Mouse (Mus musculus) common myeloid progenitor, adult 5-6 weeks (primary cell): ENCODE measurements around the gene Pik3ip1. TPM values are rescaled to one million over a fixed set of nuclear protein-coding genes. Genes with fewer than 3 reads are reported as not detected.

ENCODE experiments used
- ATAC-seq: replicated peaks from 2 replicates; pipeline ENCODE4 v1.8.0; 2016; ENCODE audit warnings: low read depth, mild to moderate bottlenecking, moderate TSS enrichment, inconsistent platforms; ENCODE audit not compliant: poor library complexity, severe bottlenecking
- total RNA-seq: library from RNA; stranded (forward); fragments of 200-1000, 187-1606 nt; gene quantifications from 2 replicates; pipeline ENCODE4 v1.2.3, GENCODE M21; 2017

Gene Pik3ip1
- total RNA-seq, 1 experiment from 2014 or later: 33.6 TPM

DNA sequence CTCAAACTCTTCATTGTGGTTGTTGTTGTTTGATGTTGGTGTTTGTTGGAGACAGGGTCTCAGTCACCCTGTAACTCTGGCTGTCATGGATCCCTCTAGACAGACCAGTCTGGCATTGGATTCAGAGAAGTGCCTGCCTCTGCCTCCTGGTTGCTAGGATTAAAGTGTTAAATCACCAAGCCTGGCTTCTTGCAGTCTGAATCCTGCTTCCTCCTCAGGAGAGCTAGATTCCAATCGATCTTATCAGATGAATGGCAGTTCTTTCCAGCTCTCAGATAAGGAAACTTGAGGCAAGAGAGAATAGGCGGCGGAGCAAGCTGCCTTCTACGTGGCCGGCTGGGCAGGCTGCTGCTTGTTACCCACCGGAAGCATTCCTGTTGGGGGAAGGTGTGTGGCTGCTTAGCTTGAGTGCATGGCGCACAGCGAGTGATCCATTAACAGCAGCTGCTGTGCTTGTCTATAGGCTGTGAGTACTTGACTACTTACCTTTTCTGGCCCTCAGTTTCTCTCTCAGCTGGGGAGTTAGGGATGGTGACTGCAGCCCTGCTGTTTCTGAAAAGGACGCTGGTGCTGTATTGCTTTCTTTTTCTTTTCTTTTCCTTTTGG lies 4.6 kb downstream of the Pik3ip1 start:
- ATAC-seq: no peak

- ATAC-seq: peak; percentile 81
These were observed 5.5 kb downstream of the Pik3ip1 start for GRCm38 (mm10) chr11:3335651-3336216.

DNA sequence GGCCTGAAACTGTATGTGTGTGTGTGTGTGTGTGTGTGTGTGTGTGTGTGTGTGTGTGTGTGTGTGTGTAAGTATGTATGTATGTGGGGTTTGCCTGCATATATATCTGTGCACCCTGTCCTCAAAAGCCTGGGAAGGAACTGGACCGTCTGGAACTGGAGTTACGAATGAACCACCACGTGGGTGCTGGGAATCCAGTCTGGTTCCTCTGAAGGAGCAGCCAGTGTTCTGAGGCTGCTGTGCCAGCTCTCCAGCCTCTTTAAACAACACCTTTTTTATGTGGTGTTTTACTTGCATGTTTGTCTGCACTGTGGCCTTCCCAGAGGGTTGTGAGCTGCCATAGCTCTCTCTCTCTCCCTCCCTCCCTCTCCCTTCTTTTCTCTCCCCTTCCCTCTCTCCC lies 6.4 kb downstream of the Pik3ip1 start:
- ATAC-seq: no peak

DNA sequence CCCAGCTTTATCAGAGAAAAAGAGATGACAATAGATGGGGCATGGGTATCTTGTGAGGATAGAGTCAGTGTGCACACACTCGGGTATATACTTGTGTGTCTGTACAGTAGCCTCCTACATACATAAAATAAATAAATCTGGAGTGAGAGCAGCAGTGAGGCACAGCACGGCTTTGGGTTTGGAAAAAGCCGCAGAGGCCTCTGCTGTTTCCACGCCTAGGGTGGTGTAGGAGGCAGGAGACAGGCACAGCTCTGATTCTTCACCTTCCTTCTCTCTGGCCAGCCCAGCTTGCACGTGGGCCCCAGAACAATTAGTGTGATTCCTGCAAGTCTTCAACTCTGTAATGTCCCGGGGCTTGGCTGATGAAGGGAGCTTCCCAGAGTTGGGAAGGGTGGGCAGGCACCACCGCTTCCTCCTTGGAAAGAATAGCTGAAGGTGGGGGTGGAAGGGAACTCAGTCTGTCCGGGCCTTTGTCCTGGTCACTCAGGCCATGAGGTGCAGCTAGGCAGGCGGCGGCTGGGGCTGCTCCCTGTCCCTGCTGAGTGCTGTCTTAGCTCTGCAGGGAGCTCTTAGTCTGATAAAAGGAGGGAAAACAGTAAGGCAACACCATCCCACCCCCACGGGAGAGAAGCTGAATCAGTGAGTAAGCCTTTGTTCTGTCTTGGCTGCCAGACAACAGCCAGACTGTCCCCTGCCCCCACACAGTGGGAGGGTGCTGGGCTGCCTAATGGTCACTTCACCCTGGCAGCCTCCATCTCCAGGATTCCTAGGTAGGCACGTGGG lies 7.2 kb downstream of the Pik3ip1 start:
- no peak for ATAC-seq

DNA sequence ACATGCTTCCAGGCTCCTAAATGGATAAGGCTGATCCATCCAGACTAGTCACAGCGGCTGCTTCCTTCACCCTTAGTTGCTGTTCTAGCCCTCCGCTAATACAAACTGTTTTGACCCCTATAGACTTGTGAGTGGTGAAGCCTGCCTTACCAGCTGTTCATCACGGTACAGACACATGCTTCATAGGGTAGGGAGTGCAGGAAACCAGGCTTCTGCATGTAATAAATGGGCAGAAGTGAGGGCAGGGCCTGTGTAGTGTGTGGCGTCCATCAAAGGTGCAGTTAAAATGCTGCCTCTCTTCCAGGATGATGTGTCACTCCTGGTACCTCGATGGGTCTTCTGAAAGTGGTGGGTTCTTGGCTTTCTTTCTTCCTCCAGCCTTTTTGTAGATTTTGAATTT lies 7.8 kb downstream of the Pik3ip1 start:
- no peak for ATAC-seq

DNA sequence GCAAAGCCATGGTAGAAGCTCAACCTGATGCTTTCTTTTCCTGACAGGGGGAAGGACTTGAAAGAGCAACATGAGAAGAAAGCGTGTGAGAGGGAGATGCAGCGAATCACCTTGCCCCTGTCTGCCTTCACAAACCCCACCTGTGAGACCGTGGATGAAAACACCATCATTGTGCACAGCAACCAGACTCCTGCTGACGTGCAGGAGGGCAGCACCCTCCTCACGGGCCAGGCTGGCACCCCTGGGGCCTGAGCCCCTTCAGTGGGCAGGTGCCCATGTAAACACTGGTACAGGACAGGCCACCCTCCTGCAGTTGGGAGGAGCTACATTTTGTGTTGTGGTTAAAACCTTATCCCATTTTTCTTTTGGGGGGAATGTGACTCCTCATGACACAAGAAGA lies 11.3 kb downstream of the Pik3ip1 start:
- ATAC-seq: no peak

- ATAC-seq: no peak
These were observed 14.7 kb downstream of the Pik3ip1 start for GRCm38 (mm10) chr11:3344916-3345315.

DNA sequence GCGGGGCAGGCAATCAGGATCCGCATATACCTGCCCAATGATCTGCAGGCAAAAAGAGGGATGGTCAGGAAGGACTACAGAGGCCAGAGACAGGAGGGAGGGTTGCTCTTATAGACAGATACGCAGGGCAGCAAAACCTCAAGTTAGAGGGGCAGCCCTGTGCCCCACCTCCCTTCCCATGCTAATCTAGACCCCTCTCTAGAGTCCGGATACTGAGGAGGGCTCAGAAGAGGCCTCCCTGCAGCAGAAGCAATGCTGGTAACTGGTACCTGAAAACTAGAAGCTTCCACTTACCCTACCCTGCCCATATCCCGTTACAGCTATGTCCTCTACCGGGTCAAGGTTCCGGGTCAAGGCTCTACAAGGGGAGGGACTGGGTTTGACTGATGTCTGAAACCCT lies 16.1 kb downstream of the Pik3ip1 start:
- ATAC-seq: no peak

DNA sequence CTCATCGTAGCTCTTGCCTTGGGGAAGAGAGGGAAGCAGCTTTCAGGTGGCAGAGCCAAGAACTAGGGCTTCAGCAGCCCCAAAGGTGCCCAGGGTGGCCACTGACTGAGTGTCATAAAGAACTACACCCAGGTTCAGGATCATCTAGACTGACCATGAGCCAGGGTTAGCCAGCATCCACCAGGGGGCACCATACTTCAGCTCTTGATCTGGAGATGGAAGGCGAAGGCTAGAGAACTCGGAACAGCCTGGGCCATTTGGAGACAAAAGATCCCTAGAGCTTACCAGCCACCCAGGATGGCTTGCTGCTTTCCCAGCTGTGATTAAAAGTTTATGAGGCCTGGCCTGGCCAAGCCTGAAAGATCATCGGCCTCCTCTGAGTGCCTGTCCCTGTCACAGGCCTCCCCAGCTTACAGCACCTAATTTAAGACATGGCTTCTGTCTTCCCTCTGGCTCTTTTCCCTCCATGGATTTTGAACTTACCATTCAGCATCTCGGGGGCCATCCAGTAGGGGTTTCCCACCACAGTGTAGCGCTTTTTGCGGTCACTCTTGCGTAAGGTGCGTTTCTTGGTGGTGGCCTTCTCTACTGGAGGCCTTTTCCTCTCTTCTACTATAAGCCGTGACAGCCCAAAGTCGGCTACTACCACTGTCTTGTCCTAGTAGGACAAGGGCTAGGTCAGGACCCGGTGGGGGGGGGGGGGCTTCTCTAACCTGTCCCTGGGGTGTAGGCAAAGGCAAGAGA lies 17.1 kb downstream of the Pik3ip1 start:
- peak; percentile 85 for ATAC-seq

DNA sequence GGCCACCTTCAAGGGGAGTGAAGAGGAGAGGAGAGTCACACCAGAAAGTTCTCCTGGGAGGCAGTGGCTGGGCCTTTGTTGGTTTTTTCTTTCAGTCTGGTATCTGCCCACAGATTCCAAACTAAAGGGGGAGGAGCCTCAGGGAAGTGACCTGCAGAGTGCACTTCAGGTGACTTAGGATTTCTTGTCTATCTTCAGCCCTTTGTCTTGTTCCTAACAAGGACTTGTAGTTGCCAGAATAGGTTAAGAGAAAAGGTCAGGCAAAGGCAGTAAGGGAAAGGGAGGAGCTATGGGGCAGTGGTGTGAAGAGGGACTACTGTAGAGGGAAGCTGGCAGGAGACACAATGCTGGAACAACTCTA lies 17.6 kb downstream of the Pik3ip1 start:
- no peak for ATAC-seq

- ATAC-seq: no peak
These were observed 18.6 kb downstream of the Pik3ip1 start for GRCm38 (mm10) chr11:3348576-3349342.

GRCm38 (mm10) chr11:3349343-3349695 lies 19.1 kb downstream of the Pik3ip1 start:
- ATAC-seq: no peak

DNA sequence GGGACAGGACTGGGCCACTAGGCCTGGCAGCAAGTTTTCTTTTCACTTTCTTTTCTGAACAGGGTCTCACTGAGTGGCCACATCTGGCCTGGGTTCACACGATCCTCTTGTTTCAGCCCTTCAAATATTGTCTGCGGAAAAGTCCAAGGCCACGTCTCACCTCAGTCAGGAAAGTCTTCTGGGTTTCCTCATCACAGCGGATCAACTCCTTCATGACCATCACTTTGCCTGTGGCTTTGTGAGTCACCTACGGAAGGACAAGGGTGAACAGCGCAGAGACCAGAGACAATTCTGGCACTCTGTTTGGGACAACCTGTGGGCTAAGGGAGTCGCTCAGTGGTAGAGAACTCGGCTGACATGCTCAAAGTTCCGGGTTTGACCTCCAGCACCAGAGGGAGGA lies 21.9 kb downstream of the Pik3ip1 start:
- ATAC-seq: no peak

- peak; percentile 50; the same call in 1 of the 2 replicates for ATAC-seq
These were observed 22.9 kb downstream of the Pik3ip1 start for GRCm38 (mm10) chr11:3352990-3353585.

- no peak for ATAC-seq
These were observed 32.7 kb downstream of the Pik3ip1 start for GRCm38 (mm10) chr11:3362854-3363253.

GRCm38 (mm10) chr11:3366411-3366810 lies 36.2 kb downstream of the Pik3ip1 start:
- ATAC-seq: no peak

GRCm38 (mm10) chr11:3368983-3369382 lies 38.8 kb downstream of the Pik3ip1 start:
- no peak for ATAC-seq

- no peak for ATAC-seq
These were observed 39.2 kb downstream of the Pik3ip1 start for GRCm38 (mm10) chr11:3369449-3369848.

- ATAC-seq: no peak
These were observed 40.0 kb downstream of the Pik3ip1 start for GRCm38 (mm10) chr11:3370162-3370561.
